Mouse (Mus musculus) CH12.LX (cell line): ENCODE results near the gene Olfr39. TPM values are rescaled to one million over a fixed set of nuclear protein-coding genes. Genes with fewer than 3 reads are reported as not detected.

Source experiments
- DNase-seq: peaks from one replicate; pipeline ENCODE4 v3.0.0-alpha.2; 2013; ENCODE audit errors: extremely low read depth
- H3K27ac ChIP-seq: 2 replicates; pipeline ENCODE4 v1.5.1; 2012; ENCODE audit warnings: low read depth, mild to moderate bottlenecking, control low read depth, moderate library complexity; ENCODE audit not compliant: insufficient read depth
- H3K27me3 ChIP-seq: replicated peaks from 2 replicates; pipeline ENCODE3; 2012; ENCODE audit warnings: inconsistent platforms
- H3K36me3 ChIP-seq, 2 experiments: replicated peaks in 1 of 2; 2 replicates each; pipeline versions ENCODE3 to v1.6.1; 2012; ENCODE audit warnings: inconsistent platforms in 1 of 2, low read length in 1 of 2, mild to moderate bottlenecking in 1 of 2, mixed read lengths in 1 of 2, moderate library complexity in 1 of 2; ENCODE audit not compliant: control insufficient read depth in 1 of 2, insufficient read depth in 1 of 2
- H3K4me1 ChIP-seq, 2 experiments: 2 replicates each; pipeline ENCODE4 v1.6.1; 2012; ENCODE audit warnings: inconsistent platforms in 1 of 2, moderate library complexity in 1 of 2; ENCODE audit not compliant: insufficient read depth in 2 of 2, control insufficient read depth in 1 of 2
- H3K4me2 ChIP-seq: 2 replicates; pipeline ENCODE4 v1.6.1; 2012; ENCODE audit warnings: low read depth, mild to moderate bottlenecking, control low read depth; ENCODE audit not compliant: poor library complexity, insufficient read depth, severe bottlenecking
- H3K4me3 ChIP-seq, 3 experiments: fragments of 150-350 bp in 1 of 3; sonication (generic) in 1 of 3; replicated peaks in 1 of 3; 2 replicates each; pipeline versions ENCODE3 to v1.5.1; 2011 to 2012; ENCODE audit warnings: low read depth in 2 of 3, low read length in 2 of 3, mild to moderate bottlenecking in 2 of 3, moderate library complexity in 2 of 3, control low read depth in 1 of 3, improper control_type of control experiment in 1 of 3, inconsistent platforms in 1 of 3, mixed read lengths in 1 of 3; ENCODE audit not compliant: poor library complexity in 1 of 3
- H3K79me2 ChIP-seq: replicated peaks from 2 replicates; pipeline ENCODE4 v1.6.1; 2012; ENCODE audit warnings: mild to moderate bottlenecking, moderate library complexity; ENCODE audit not compliant: control insufficient read depth, poor library complexity, insufficient read depth, severe bottlenecking; ENCODE audit errors: extremely low read depth
- H3K9ac ChIP-seq: 2 replicates; pipeline ENCODE4 v1.6.1; 2012; ENCODE audit warnings: low read depth, mild to moderate bottlenecking, control low read depth, moderate library complexity; ENCODE audit not compliant: insufficient read depth
- H3K9me3 ChIP-seq: replicated peaks from 2 replicates; pipeline ENCODE3; 2012; ENCODE audit warnings: low read length, inconsistent platforms, mixed read lengths
- BHLHE40 ChIP-seq: IDR thresholded peaks from 2 replicates; pipeline ENCODE4 v1.6.1; 2011; ENCODE audit warnings: mild to moderate bottlenecking, low read depth, low read length, improper control_type of control experiment
- JUN ChIP-seq: IDR thresholded peaks from 2 replicates; pipeline ENCODE4 v1.6.1; 2011; ENCODE audit warnings: low read depth, mild to moderate bottlenecking, low read length, improper control_type of control experiment, moderate library complexity; ENCODE audit not compliant: insufficient read depth
- MYC ChIP-seq: IDR thresholded peaks from 2 replicates; pipeline ENCODE4 v1.6.1; 2011; ENCODE audit warnings: low read depth, mild to moderate bottlenecking, improper control_type of control experiment, low read length
- ZKSCAN1 ChIP-seq: IDR thresholded peaks from 2 replicates; pipeline ENCODE4 v1.6.1; 2012; ENCODE audit warnings: low read depth, inconsistent platforms, low read length, improper control_type of control experiment, borderline replicate concordance
- dilution Hi-C: fragments of 300-500 bp; cut with MboI; formaldehyde crosslinking; loops from 2 replicates; pipeline ENCODE4 v1.14.3; 2020; ENCODE audit warnings: low sequenced_read_pairs; ENCODE audit not compliant: extremely low pct_unique_long_range_greater_than_20kb, extremely low pct_ligation_motif_present
- in situ Hi-C: fragments of 300-500 bp; cut with MboI; formaldehyde crosslinking; loops from 3 replicates; pipeline ENCODE4 v1.14.3; 2019; ENCODE audit warnings: low sequenced_read_pairs, low pct_ligation_motif_present, low pct_unique_long_range_greater_than_20kb, mixed read lengths
- polyA plus RNA-seq: library from polyadenylated mRNA; unstranded; fragments of >175 nt; gene quantifications from 2 replicates; pipeline ENCODE4 v1.2.1, GENCODE M21; 2012; ENCODE audit warnings: low read depth; ENCODE audit not compliant: insufficient read length
- total RNA-seq, 2 experiments: library from RNA; depleted of rRNA; stranded (reverse); fragments of 300-350 nt in 1 of 2; fragments of >200 nt in 1 of 2; gene quantifications; 2 replicates each; pipeline ENCODE4 v1.2.3; 2012 to 2014

Olfr39 gene
- total and polyA plus RNA-seq, 3 experiments = not detected

- dilution Hi-C loops = no loop called here
- H3K9me3 ChIP-seq = no peaks in the 10 kb centered on the region
- DNase-seq = no peak
- H3K36me3 ChIP-seq = no peaks in the 10 kb centered on the region
- no peaks in the 10 kb centered on the region for H3K79me2 ChIP-seq
- H3K4me2 ChIP-seq = no peak within 1 kb of the TSS
- no peak within 1 kb of the TSS for H3K27ac ChIP-seq
- H3K4me3 ChIP-seq = no peak within 1 kb of the TSS
- TF ChIP-seq ZKSCAN1 (no peak), JUN (no peak), MYC (no peak), BHLHE40 (no peak)
- in situ Hi-C loops = no loop called here
- H3K4me1 ChIP-seq = no peaks in the 10 kb centered on the region
- H3K9ac ChIP-seq = no peak within 1 kb of the TSS
- H3K27me3 ChIP-seq = no peaks in the 10 kb centered on the region
These were observed 53.8 kb downstream of the Olfr39 start, which contains the start of gene Olfr18 for GRCm38 (mm10) chr9:20335994-20336393. Olfr18 (minus strand) TSS chr9:20336094.

Other genes with a start within 250 kb of the Olfr39 start
- not detected in 2 replicates for gene Olfr867, start 224.8 kb upstream of the Olfr39 start, total RNA-seq (2012; rRNA removed)
- gene Olfr867, start 224.8 kb upstream of the Olfr39 start, total RNA-seq (2014; rRNA removed) = not detected in 2 replicates
- gene Olfr867, start 224.8 kb upstream of the Olfr39 start, polyA plus RNA-seq = not detected in 2 replicates
- not detected in 2 replicates for gene Olfr868, start 183.7 kb upstream of the Olfr39 start, total RNA-seq (2012; rRNA removed)
- gene Olfr868, start 183.7 kb upstream of the Olfr39 start, total RNA-seq (2014; rRNA removed) = not detected in 2 replicates
- gene Olfr868, start 183.7 kb upstream of the Olfr39 start, polyA plus RNA-seq = not detected in 2 replicates
- gene Olfr869, start 153.3 kb upstream of the Olfr39 start, total RNA-seq (2012; rRNA removed) = not detected in 2 replicates
- not detected in 2 replicates for gene Olfr869, start 153.3 kb upstream of the Olfr39 start, total RNA-seq (2014; rRNA removed)
- gene Olfr869, start 153.3 kb upstream of the Olfr39 start, polyA plus RNA-seq = not detected in 2 replicates
- gene Olfr870, start 108.3 kb upstream of the Olfr39 start, total RNA-seq (2012; rRNA removed) = not detected in 2 replicates
- gene Olfr870, start 108.3 kb upstream of the Olfr39 start, total RNA-seq (2014; rRNA removed) = not detected in 2 replicates
- gene Olfr870, start 108.3 kb upstream of the Olfr39 start, polyA plus RNA-seq = not detected in 2 replicates
- not detected in 2 replicates for gene Olfr871, start 70.1 kb upstream of the Olfr39 start, total RNA-seq (2012; rRNA removed)
- gene Olfr871, start 70.1 kb upstream of the Olfr39 start, total RNA-seq (2014; rRNA removed) = not detected in 2 replicates
- gene Olfr871, start 70.1 kb upstream of the Olfr39 start, polyA plus RNA-seq = not detected in 2 replicates
- gene Olfr872, start 45.2 kb upstream of the Olfr39 start, total RNA-seq (2012; rRNA removed) = not detected in 2 replicates
- gene Olfr872, start 45.2 kb upstream of the Olfr39 start, total RNA-seq (2014; rRNA removed) = not detected in 2 replicates
- gene Olfr872, start 45.2 kb upstream of the Olfr39 start, polyA plus RNA-seq = not detected in 2 replicates
- not detected in 2 replicates for gene Olfr873, start 16.2 kb downstream of the Olfr39 start, total RNA-seq (2012; rRNA removed)
- not detected in 2 replicates for gene Olfr873, start 16.2 kb downstream of the Olfr39 start, total RNA-seq (2014; rRNA removed)
- not detected in 2 replicates for gene Olfr873, start 16.2 kb downstream of the Olfr39 start, polyA plus RNA-seq
- gene Olfr18, start 53.7 kb downstream of the Olfr39 start, total RNA-seq (2012; rRNA removed) = not detected in 2 replicates
- gene Olfr18, start 53.7 kb downstream of the Olfr39 start, total RNA-seq (2014; rRNA removed) = not detected in 2 replicates
- not detected in 2 replicates for gene Olfr18, start 53.7 kb downstream of the Olfr39 start, polyA plus RNA-seq
- gene Zfp560, start 102.8 kb downstream of the Olfr39 start, total RNA-seq (2012; rRNA removed) = 10.6 and 13.1 TPM in 2 replicates
- gene Zfp560, start 102.8 kb downstream of the Olfr39 start, total RNA-seq (2014; rRNA removed) = 29.0 and 31.8 TPM in 2 replicates
- gene Zfp560, start 102.8 kb downstream of the Olfr39 start, polyA plus RNA-seq = 11.0 and 12.4 TPM in 2 replicates
- 13.3 and 16.5 TPM in 2 replicates for gene Zfp26, start 177.8 kb downstream of the Olfr39 start, total RNA-seq (2012; rRNA removed)
- 17.3 and 22.0 TPM in 2 replicates for gene Zfp26, start 177.8 kb downstream of the Olfr39 start, total RNA-seq (2014; rRNA removed)
- 9.4 and 11.7 TPM in 2 replicates for gene Zfp26, start 177.8 kb downstream of the Olfr39 start, polyA plus RNA-seq
- 13.9 and 14.7 TPM in 2 replicates for gene Zfp426, start 210.4 kb downstream of the Olfr39 start, total RNA-seq (2012; rRNA removed)
- gene Zfp426, start 210.4 kb downstream of the Olfr39 start, total RNA-seq (2014; rRNA removed) = 18.2 and 19.3 TPM in 2 replicates
- 11.8 and 13.0 TPM in 2 replicates for gene Zfp426, start 210.4 kb downstream of the Olfr39 start, polyA plus RNA-seq
- 20.4 and 23.6 TPM in 2 replicates for gene Zfp266, start 239.1 kb downstream of the Olfr39 start, total RNA-seq (2012; rRNA removed)
- 24.0 and 26.3 TPM in 2 replicates for gene Zfp266, start 239.1 kb downstream of the Olfr39 start, total RNA-seq (2014; rRNA removed)
- 11.6 and 12.3 TPM in 2 replicates for gene Zfp266, start 239.1 kb downstream of the Olfr39 start, polyA plus RNA-seq